ENCODE assay signal across 1 mouse cellular context in the genomic region with DNA sequence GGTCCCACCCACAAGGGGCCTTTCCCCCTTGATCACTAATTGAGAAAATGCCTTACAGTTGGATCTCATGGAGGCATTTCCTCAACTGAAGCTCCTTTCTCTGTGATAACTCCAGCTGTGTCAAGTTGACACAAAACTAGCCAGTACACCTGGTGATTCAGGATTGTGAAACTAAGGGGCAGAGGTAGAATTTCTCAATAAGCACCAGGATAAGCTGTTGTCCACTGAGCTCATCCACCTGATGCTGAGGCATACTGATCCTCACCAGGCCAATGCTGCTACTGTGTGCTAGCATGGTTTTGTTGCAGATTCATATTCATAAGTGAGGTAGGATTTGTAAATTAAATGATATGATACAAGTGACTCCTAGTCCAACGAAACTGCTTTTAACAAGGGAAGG. TPM values are rescaled to one million over a fixed set of nuclear protein-coding genes. Genes with fewer than 3 reads are reported as not detected.
"Had no signal": no experiment of that assay in that cellular context is flagged by ENCODE, and none has a peak within 500 bp of the region (broad histone marks: within the 10 kb centered on the region; RNA-seq: fewer than 3 reads in every experiment).

No protein-coding gene starts in this region.

RNA-seq across cellular contexts. Expression of gene Tmem26, which starts 15.5 kb away (rescaled TPM):
- total RNA-seq: hematopoietic stem cell, adult 5-6 weeks had no signal
